Mouse (Mus musculus) 416B (cell line): ENCODE results near the gene Tnfrsf23.
"Not testable (repeated sequence)": the region's sequence is repeated elsewhere in the genome, so short reads cannot be mapped to it uniquely, and the experiment has no call there.

Source experiments
- DNase-seq: peaks from one replicate; pipeline ENCODE4 v3.0.0; 2011; ENCODE audit warnings: low read depth

Gene Tnfrsf23

DNA sequence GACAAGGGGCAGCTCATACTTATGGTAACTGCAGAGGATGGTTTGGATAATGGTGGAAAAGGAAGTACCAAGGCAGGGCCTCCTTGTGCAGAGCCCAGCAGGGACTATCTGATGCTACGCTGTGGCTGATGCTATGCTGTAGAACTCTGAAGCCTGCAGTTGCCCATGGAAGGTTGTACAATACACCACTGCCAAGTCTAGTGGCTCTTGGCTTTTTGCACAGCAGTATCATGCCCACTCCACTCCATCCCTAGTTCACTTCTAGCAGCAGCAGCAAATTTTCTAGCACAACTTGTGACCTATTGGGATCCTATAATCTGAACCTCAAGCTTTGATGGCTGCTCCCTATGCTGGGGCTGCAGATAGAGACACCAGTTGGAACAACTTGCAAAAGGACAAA is 4.1 kb downstream of the Tnfrsf23 start:
- no peak for DNase-seq

DNA sequence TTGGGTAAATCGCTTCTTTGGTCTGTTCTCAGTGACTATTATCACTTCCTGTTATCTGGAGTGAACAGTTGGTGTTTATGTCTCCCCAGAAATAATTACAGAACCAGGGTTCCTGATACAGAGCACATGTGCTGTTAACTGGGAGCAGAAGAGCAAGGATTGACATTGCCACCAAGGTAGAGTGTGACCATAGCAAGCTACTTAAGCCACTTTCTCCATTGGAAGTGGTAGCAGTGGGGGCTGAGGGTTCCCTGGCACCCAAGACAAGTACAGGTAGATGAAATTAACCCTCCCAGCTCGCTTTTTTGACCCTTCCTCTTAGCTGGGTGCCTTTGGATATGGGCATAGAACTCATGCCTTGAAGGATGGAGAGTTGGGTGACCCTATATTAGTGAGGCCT is 4.8 kb downstream of the Tnfrsf23 start:
- DNase-seq = not testable (repeated sequence)

DNA sequence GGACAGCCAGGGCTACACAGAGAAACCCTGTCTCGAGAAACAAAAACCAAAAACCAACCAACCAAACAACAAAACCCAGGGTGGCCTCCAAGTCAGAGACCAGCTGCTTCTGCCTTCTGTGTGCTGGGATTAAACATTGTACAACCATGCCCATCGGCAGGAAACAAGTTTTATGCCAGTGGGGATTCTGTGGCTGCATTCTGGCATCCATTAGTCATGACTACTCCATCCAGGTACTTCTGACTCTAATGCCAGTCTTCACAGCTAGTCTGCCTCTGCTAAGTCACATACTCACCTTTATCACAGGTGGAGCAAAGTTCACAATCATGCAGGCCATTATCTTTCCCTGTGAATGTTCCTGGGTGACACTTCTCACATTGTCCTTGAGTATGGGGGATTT is 6.0 kb downstream of the Tnfrsf23 start:
- not testable (repeated sequence) for DNase-seq

- peak; percentile 82 for DNase-seq
Observed at GRCm38 (mm10) chr7:143666427-143667311, 19.0 kb downstream of the Tnfrsf23 start.

GRCm38 (mm10) chr7:143663470-143663869 is 22.2 kb downstream of the Tnfrsf23 start:
- DNase-seq = no peak

GRCm38 (mm10) chr7:143660797-143661196 is 24.9 kb downstream of the Tnfrsf23 start:
- DNase-seq = no peak

DNA sequence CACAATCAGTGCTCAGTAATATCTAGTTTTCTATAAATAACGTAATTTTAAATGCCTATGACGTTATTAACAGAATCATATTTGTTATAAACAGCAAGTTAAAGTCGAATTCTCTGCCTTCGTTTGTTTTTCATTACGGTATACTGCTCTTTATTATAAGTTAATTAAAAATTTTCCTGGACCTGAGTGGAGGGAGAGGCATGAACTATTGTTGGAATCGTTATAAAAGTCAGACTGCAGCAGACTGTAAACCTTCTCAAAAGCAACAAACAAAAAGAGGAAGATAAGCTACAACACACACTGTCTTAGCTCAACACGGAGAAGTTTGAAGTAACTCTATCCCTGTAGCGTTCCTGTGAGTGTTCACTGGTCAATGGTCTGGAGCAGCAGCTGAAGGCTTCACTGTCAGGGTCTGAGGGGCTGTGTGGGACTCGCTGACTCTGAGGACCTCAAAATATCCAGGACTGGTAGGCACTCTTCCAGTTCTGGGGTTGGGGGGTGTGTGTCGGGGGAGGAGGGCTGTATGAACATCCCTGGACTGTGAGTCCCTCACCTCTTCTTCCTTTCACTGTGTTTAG is 35.8 kb downstream of the Tnfrsf23 start:
- not testable (repeated sequence) for DNase-seq

- DNase-seq = no peak
Observed at GRCm38 (mm10) chr7:143649034-143649768, 36.5 kb downstream of the Tnfrsf23 start, which contains the start of gene Tnfrsf22. Gene Tnfrsf22 (minus strand): TSS chr7:143649661.

- DNase-seq = peak; percentile 86
Observed at GRCm38 (mm10) chr7:143643949-143644348, 41.7 kb downstream of the Tnfrsf23 start.

GRCm38 (mm10) chr7:143636674-143637073 is 49.0 kb downstream of the Tnfrsf23 start:
- peak; percentile 70 for DNase-seq

DNA sequence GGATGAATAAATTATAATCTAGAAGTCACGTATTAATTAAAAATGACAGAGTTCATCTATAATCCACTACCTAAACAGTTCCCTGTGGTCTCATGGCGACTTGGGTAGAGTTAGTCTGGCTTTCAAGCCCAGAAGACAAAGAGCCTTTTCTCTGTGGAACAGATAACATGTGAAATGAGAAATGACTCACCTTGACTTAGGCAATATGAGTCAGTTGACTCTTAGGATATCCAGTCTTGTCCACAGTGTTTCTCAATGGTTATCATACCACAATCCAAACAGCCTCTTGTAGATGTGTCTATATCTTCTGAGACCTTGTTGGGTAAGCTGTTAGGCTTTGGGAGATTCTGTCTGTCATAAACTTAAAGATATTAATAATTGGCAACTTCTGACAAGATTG is 54.2 kb downstream of the Tnfrsf23 start:
- peak; percentile 89 for DNase-seq

GRCm38 (mm10) chr7:143629501-143629900 is 56.2 kb downstream of the Tnfrsf23 start:
- DNase-seq = peak; percentile 68

DNA sequence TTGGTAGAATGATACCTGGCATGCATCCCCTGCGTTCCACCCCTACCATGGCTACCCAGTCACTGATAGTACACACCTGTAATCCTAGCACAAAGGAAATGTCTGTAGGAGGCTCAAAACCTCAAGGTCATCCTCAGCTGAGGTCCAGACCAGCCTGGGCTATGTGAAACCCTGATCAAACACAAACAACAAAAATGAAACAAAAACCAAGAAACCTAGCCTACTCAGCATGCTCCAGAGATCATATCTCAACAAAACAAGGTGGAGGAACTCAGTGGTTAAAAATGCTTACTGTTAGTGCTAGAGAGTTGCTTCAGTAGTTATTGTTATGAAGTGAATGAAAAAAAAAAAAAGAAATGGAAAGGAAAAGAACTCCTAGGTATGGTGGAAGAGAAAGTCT is 57.1 kb downstream of the Tnfrsf23 start, which contains the start of gene Tnfrsf26:
TSS of gene Tnfrsf26 (minus strand) at position 183 of the 400 bp plus-strand sequence.
- peak; percentile 64 for DNase-seq

- DNase-seq = peak; percentile 84
Observed at GRCm38 (mm10) chr7:143627555-143628286, 58.0 kb downstream of the Tnfrsf23 start.

GRCm38 (mm10) chr7:143626178-143626577 is 59.5 kb downstream of the Tnfrsf23 start:
- no peak for DNase-seq

GRCm38 (mm10) chr7:143625151-143625550 is 60.5 kb downstream of the Tnfrsf23 start:
- DNase-seq = peak; percentile 78

GRCm38 (mm10) chr7:143624561-143624960 is 61.1 kb downstream of the Tnfrsf23 start:
- DNase-seq = peak; percentile 52

DNA sequence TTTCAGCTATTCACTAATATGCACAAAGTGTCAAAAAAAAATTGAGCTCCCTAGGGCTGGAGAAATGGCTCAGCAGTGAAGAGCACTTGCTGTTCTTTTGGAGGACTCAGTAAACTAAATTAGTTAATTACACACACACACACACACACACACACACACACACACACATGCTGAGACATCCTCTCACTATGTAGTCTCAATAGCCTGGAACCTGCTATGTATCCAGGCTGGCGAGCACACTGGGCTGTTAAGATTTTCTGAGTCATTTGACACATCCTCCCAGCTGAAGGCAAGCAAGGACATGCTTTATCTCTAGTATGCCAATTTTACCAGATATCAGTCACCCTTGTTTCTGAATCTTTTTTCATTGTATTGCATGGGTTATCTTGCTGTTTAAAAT is 64.7 kb downstream of the Tnfrsf23 start:
- DNase-seq = peak; percentile 41
